Mouse (Mus musculus): ENCODE measurements around the gene Mff. TPM values are rescaled to one million over a fixed set of nuclear protein-coding genes. Genes with fewer than 3 reads are reported as not detected.

Mff gene
- total and polyA plus RNA-seq, 3 experiments, result 74.6 to 168 (median 161) TPM

GRCm38 (mm10) chr1:82717816-82718512 is 6.7 kb upstream of the Mff start:
- Histone ChIP-seq H3K4me3 (no peak overlapping the region), H3K9ac (ENCODE audit: low read depth, low read length) (no peak overlapping the region), H3K27me3 (ENCODE audit: control insufficient read depth, insufficient read depth, low read length) (no peaks in the 10 kb centered on the region), H3K79me2 (replicated peaks; ENCODE audit: control insufficient read depth, insufficient read depth, low read length) (no peaks in the 10 kb centered on the region), H3K27ac (no peak overlapping the region), H3K36me3 (ENCODE audit: control insufficient read depth, insufficient read depth, low read length) (no peaks in the 10 kb centered on the region), H3K4me1 (ENCODE audit: control insufficient read depth, insufficient read depth, low read length) (no peaks in the 10 kb centered on the region)
- DNase-seq, result no peak
- TF ChIP-seq EP300 (IDR thresholded peaks at IDR 0.05; ENCODE audit: insufficient read depth, low read depth, low read length) (no peak), CTCF (IDR thresholded peaks at IDR 0.05) (no peak), POLR2A (IDR thresholded peaks at IDR 0.05; ENCODE audit: insufficient read depth, low read depth, low read length) (no peak)
- WGBS, result 58% methylated on average over 9 of the region's 9 CpGs
- intact Hi-C loops (cut with DNase I), result no loop called here

- WGBS, result 1% methylated on average over 37 of the region's 37 CpGs
- H3K27ac ChIP-seq, result peak overlapping the region; percentile 96
- H3K4me3 ChIP-seq, result peak overlapping the region; percentile 74
- H3K4me1 ChIP-seq (ENCODE audit: control insufficient read depth, insufficient read depth, low read length), result peaks cover 2% of the 10 kb centered on the region
- H3K27me3 ChIP-seq (ENCODE audit: control insufficient read depth, insufficient read depth, low read length), result no peaks in the 10 kb centered on the region
- no peak for TF ChIP-seq EP300 (IDR thresholded peaks at IDR 0.05; ENCODE audit: insufficient read depth, low read depth, low read length)
- TF ChIP-seq CTCF (IDR thresholded peaks at IDR 0.05), result no peak
- no peak for TF ChIP-seq POLR2A (IDR thresholded peaks at IDR 0.05; ENCODE audit: insufficient read depth, low read depth, low read length)
- H3K36me3 ChIP-seq (ENCODE audit: control insufficient read depth, insufficient read depth, low read length), result no peaks in the 10 kb centered on the region; the same call in none of the 2 replicates
- H3K79me2 ChIP-seq (replicated peaks; ENCODE audit: control insufficient read depth, insufficient read depth, low read length), result peaks cover 2% of the 10 kb centered on the region
- intact Hi-C loops (cut with DNase I), result loop anchor here (10.0 kb wide), 1 partner anchor 410 kb away; the partner anchor contains the start of gene Rhbdd1
- H3K9ac ChIP-seq (ENCODE audit: low read depth, low read length), result peak overlapping the region; percentile 94
- no peak for DNase-seq
Measured at GRCm38 (mm10) chr1:82725026-82725874, 560 bp downstream of the Mff start.

GRCm38 (mm10) chr1:82725875-82726185 is 1.1 kb downstream of the Mff start:
- Histone ChIP-seq H3K4me1 (ENCODE audit: control insufficient read depth, insufficient read depth, low read length) (peaks cover 2% of the 10 kb centered on the region), H3K4me3 (peak overlapping the region; percentile 74), H3K9ac (ENCODE audit: low read depth, low read length) (no peak overlapping the region; the same call in 1 of the 2 replicates), H3K27ac (no peak overlapping the region), H3K36me3 (ENCODE audit: control insufficient read depth, insufficient read depth, low read length) (no peaks in the 10 kb centered on the region; the same call in none of the 2 replicates), H3K27me3 (ENCODE audit: control insufficient read depth, insufficient read depth, low read length) (no peaks in the 10 kb centered on the region), H3K79me2 (replicated peaks; ENCODE audit: control insufficient read depth, insufficient read depth, low read length) (peaks cover 2% of the 10 kb centered on the region)
- TF ChIP-seq POLR2A (IDR thresholded peaks at IDR 0.05; ENCODE audit: insufficient read depth, low read depth, low read length) (no peak), CTCF (IDR thresholded peaks at IDR 0.05) (no peak), EP300 (IDR thresholded peaks at IDR 0.05; ENCODE audit: insufficient read depth, low read depth, low read length) (no peak)
- intact Hi-C loops (cut with DNase I), result loop anchor here (10.0 kb wide), 1 partner anchor 411 kb away; the partner anchor contains the start of gene Rhbdd1
- 23% methylated on average over 4 of the region's 4 CpGs for WGBS
- DNase-seq, result no peak

GRCm38 (mm10) chr1:82726482-82726881 is 1.8 kb downstream of the Mff start:
- no peaks in the 10 kb centered on the region for H3K27me3 ChIP-seq (ENCODE audit: control insufficient read depth, insufficient read depth, low read length)
- peaks cover 4% of the 10 kb centered on the region for H3K36me3 ChIP-seq (ENCODE audit: control insufficient read depth, insufficient read depth, low read length)
- DNase-seq, result no peak
- TF ChIP-seq CTCF (IDR thresholded peaks at IDR 0.05), result no peak
- no peak for TF ChIP-seq EP300 (IDR thresholded peaks at IDR 0.05; ENCODE audit: insufficient read depth, low read depth, low read length)
- TF ChIP-seq POLR2A (IDR thresholded peaks at IDR 0.05; ENCODE audit: insufficient read depth, low read depth, low read length), result no peak
- H3K4me3 ChIP-seq, result no peak overlapping the region
- H3K4me1 ChIP-seq (ENCODE audit: control insufficient read depth, insufficient read depth, low read length), result peaks cover 2% of the 10 kb centered on the region
- no peak overlapping the region for H3K27ac ChIP-seq
- peaks cover 2% of the 10 kb centered on the region for H3K79me2 ChIP-seq (replicated peaks; ENCODE audit: control insufficient read depth, insufficient read depth, low read length)
- 81% methylated on average over 5 of the region's 5 CpGs for WGBS
- H3K9ac ChIP-seq (ENCODE audit: low read depth, low read length), result no peak overlapping the region
- intact Hi-C loops (cut with DNase I), result loop anchor here (10.0 kb wide), 1 partner anchor 412 kb away; the partner anchor contains the start of gene Rhbdd1

GRCm38 (mm10) chr1:82733357-82733756 is 8.7 kb downstream of the Mff start:
- H3K4me3 ChIP-seq, result no peak overlapping the region
- no peak for DNase-seq
- no peaks in the 10 kb centered on the region for H3K27me3 ChIP-seq (ENCODE audit: control insufficient read depth, insufficient read depth, low read length)
- no peak overlapping the region for H3K27ac ChIP-seq
- H3K36me3 ChIP-seq (ENCODE audit: control insufficient read depth, insufficient read depth, low read length), result peaks cover 16% of the 10 kb centered on the region
- intact Hi-C loops (cut with DNase I), result no loop called here
- TF ChIP-seq EP300 (IDR thresholded peaks at IDR 0.05; ENCODE audit: insufficient read depth, low read depth, low read length), result no peak
- TF ChIP-seq CTCF (IDR thresholded peaks at IDR 0.05), result no peak
- no peak for TF ChIP-seq POLR2A (IDR thresholded peaks at IDR 0.05; ENCODE audit: insufficient read depth, low read depth, low read length)
- WGBS, result 97% methylated on average over 1 of the region's 1 CpGs
- H3K9ac ChIP-seq (ENCODE audit: low read depth, low read length), result no peak overlapping the region
- peaks cover 2% of the 10 kb centered on the region; the same call in 1 of the 2 replicates for H3K79me2 ChIP-seq (replicated peaks; ENCODE audit: control insufficient read depth, insufficient read depth, low read length)
- no peaks in the 10 kb centered on the region for H3K4me1 ChIP-seq (ENCODE audit: control insufficient read depth, insufficient read depth, low read length)

Data from heart, adult 2 months (tissue).